Mouse (Mus musculus) lung, postnatal 0 days (tissue): ENCODE data around the gene Oprl1. TPM values are rescaled to one million over a fixed set of nuclear protein-coding genes. Genes with fewer than 3 reads are reported as not detected.

ENCODE experiments used
- ATAC-seq: fragments of 200-750 bp; cut with Nextera tagmentation; 2 replicates; pipeline ENCODE4 v1.8.0; 2017; ENCODE audit warnings: moderate library complexity
- DNase-seq: peaks from one replicate; pipeline ENCODE4 v3.0.0-alpha.2; 2016; ENCODE audit warnings: low spot score
- H3K27ac ChIP-seq: fragments of 300-500 bp; sonication (generic); 2 replicates; pipeline ENCODE4 v1.5.1; 2014; ENCODE audit warnings: antibody characterized with exemption, mild to moderate bottlenecking, low read length, mixed read lengths
- H3K27me3 ChIP-seq: fragments of 300-500 bp; sonication (generic); replicated peaks from 2 replicates; pipeline ENCODE4 v1.6.1; 2014; ENCODE audit warnings: low read length, mixed read lengths; ENCODE audit not compliant: insufficient read depth
- H3K36me3 ChIP-seq: fragments of 300-500 bp; sonication (generic); 2 replicates; pipeline ENCODE4 v1.6.1; 2014; ENCODE audit warnings: low read length, mixed read lengths; ENCODE audit not compliant: insufficient read depth
- H3K4me1 ChIP-seq: fragments of 300-500 bp; sonication (generic); 2 replicates; pipeline ENCODE4 v1.6.1; 2014; ENCODE audit warnings: antibody characterized with exemption, low read depth, low read length, mixed read lengths; ENCODE audit not compliant: insufficient read depth
- H3K4me2 ChIP-seq: fragments of 300-500 bp; sonication (generic); replicated peaks from 2 replicates; pipeline ENCODE4 v1.6.1; 2014; ENCODE audit warnings: low read depth, mild to moderate bottlenecking, low read length, moderate library complexity, mixed read lengths
- H3K4me3 ChIP-seq: fragments of 300-500 bp; sonication (generic); 2 replicates; pipeline ENCODE4 v1.5.1; 2014; ENCODE audit warnings: low read depth, low read length
- H3K9ac ChIP-seq: fragments of 300-500 bp; sonication (generic); replicated peaks from 2 replicates; pipeline ENCODE4 v1.6.1; 2014; ENCODE audit warnings: low read depth, mild to moderate bottlenecking
- H3K9me3 ChIP-seq: fragments of 300-500 bp; sonication (generic); 2 replicates; pipeline ENCODE4 v1.6.1; 2016; ENCODE audit warnings: low read length, mixed read lengths
- CTCF ChIP-seq: IDR thresholded peaks from 2 replicates; pipeline ENCODE4 v1.5.1; 2016; ENCODE audit warnings: antibody characterized with exemption, mild to moderate bottlenecking
- EP300 ChIP-seq: IDR thresholded peaks from 2 replicates; pipeline ENCODE4 v1.6.1; 2016; ENCODE audit warnings: antibody characterized with exemption, mild to moderate bottlenecking, control low read depth
- WGBS: fragments of 180-500 bp; shearing (Covaris S2); extraction: QIAGEN DNeasy Blood & Tissue Kit; methylation state at CpG from one replicate; pipeline ENCODE4 v1.1.7; 2014; 5-methylcytosine and 5-hydroxymethylcytosine counted together
- polyA plus RNA-seq: library from polyadenylated mRNA; unstranded; fragments of >200 nt; fragmentation: Nextera tagmentation; extraction: Ambion mirVana; gene quantifications from 2 replicates; pipeline ENCODE4 v1.2.1, GENCODE M21; 2015

Oprl1 gene
- polyA plus RNA-seq, 1 experiment from 2014 or later: 0.20 TPM

DNA sequence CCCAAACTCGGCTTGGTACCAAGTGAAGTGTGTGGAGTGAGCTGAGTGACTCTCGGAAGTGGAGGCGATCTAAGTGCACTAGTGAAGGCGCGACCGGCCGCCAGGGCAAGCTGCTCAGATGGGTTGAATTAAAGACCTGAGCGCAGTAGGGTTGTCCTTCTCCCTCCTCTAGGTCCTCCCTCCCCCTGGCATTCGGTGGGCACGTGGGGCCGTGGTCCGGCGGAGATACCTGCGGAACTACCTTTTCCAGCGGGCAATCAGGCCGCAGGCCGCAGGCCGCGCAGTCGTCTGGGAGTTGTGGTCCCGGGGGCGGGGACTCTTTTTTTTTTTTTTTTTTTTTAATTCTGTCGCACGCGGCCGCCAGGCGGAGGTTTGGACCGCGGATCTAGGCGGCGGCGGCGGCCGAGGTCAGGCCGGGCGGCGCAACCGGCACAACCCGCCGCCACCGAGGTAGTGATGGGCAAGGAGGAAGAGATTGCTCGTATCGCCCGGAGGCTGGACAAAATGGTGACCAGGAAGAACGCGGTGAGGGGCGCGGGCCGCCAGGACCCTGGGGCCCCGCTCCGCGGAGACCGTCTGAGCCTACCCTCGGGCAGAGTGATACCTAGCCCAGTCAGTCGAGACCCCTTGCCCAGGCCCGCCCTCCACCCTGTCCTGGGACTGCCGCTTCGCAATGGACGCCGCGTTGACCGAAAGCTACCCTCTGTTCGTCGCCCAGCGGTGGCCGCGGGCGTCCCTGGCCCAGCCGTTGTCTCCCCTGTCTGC, 34.7 kb upstream of the Oprl1 start, which contains the start of gene Tcea2:
TSS of gene Tcea2 (plus strand) at position 360 of the 765 bp plus-strand sequence.
- under 1% methylated on average over 53 of the region's 69 CpGs for WGBS
- ATAC-seq: peak; percentile 48

DNA sequence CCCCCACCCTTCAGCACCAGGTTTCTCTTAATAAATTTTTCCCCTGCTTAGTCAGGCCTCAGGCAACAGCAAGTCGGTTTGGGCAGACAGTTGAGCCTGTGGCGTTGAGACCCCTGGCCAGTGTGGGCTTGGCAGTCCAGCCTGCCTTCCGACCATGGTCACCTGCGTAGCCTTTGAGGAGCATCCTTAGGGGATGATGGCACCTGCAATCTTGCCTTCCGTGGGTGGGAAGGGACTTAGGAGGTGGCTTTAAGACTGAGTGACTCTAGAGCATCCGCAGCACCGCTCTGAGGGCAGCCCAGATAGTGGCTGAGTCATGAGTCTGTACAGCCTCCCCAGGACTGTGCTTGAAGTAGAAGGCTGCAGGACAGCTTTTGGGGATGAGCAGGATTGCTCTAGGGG, 34.1 kb upstream of the Oprl1 start:
- Histone ChIP-seq H3K9ac (peak overlapping the region; percentile 63), H3K27me3 (no peaks in the 10 kb centered on the region), H3K27ac (no peak overlapping the region), H3K9me3 (no peaks in the 10 kb centered on the region), H3K4me2 (peak overlapping the region; percentile 98), H3K36me3 (no peaks in the 10 kb centered on the region), H3K4me1 (no peaks in the 10 kb centered on the region; the same call in 1 of the 2 replicates), H3K4me3 (peak overlapping the region; percentile 59)
- ATAC-seq (no peak), DNase-seq (no peak)
- TF ChIP-seq EP300 (no peak), CTCF (no peak)
- 14% methylated on average over 7 of the region's 7 CpGs for WGBS

More for the DNA sequence above, 34.7 kb upstream of the Oprl1 start, which contains the start of gene Tcea2:
- peak; percentile 82 for DNase-seq
- TF ChIP-seq CTCF (peak; percentile 36), EP300 (no peak)
- Histone ChIP-seq H3K9me3 (no peaks in the 10 kb centered on the region), H3K4me1 (peaks cover 5% of the 10 kb centered on the region; the same call in 1 of the 2 replicates), H3K9ac (peak within 1 kb of the TSS; percentile 63), H3K4me2 (peak within 1 kb of the TSS; percentile 98), H3K27ac (no peak within 1 kb of the TSS), H3K27me3 (no peaks in the 10 kb centered on the region), H3K36me3 (no peaks in the 10 kb centered on the region), H3K4me3 (peak within 1 kb of the TSS; percentile 59)

DNA sequence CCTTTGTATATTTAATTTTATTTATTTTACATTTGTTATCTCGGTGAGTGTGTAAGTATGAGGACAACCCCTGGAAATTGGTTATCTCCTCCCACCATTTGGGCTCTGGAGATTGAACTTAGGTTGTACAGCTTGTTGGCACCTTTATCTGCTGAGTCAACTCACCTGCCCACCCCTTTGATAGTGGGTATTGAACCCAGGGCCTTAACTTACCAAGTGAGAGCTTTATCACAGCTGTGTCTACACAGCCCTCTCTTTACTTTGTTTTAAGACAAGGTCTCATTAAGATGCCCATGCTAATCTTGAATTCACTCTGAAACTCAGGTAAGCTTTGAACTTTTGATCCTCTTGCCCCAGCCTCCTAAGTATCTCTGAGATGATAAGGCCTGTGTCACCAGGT, 32.8 kb upstream of the Oprl1 start:
- no peak for DNase-seq
- no peak overlapping the region for H3K4me2 ChIP-seq
- H3K9ac ChIP-seq: no peak overlapping the region
- H3K4me3 ChIP-seq: no peak overlapping the region
- no peaks in the 10 kb centered on the region for H3K9me3 ChIP-seq
- ATAC-seq: no peak
- no peak for TF ChIP-seq CTCF
- TF ChIP-seq EP300: no peak
- no peaks in the 10 kb centered on the region for H3K36me3 ChIP-seq
- H3K27me3 ChIP-seq: no peaks in the 10 kb centered on the region
- WGBS: 54% methylated on average over 1 of the region's 1 CpGs
- H3K27ac ChIP-seq: no peak overlapping the region
- no peaks in the 10 kb centered on the region; the same call in 1 of the 2 replicates for H3K4me1 ChIP-seq

DNA sequence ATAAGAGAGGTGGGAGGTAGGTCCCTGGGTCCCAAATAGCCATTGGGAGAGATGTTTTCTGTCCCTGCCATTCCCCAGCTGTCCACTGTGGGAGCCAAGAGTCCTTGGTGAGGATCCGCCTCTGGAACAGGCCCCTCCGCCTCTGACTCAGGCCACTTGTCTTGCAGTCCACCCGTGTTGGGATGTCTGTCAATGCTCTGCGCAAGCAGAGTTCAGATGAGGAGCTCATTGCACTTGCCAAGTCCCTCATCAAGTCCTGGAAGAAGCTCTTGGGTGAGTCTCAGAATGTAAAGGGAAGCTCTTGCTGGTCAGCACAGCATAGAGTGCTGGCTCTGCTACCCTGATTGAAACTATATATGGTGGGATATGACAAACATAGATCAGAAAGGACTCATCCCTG, 31.4 kb upstream of the Oprl1 start:
- no peaks in the 10 kb centered on the region for H3K27me3 ChIP-seq

DNA sequence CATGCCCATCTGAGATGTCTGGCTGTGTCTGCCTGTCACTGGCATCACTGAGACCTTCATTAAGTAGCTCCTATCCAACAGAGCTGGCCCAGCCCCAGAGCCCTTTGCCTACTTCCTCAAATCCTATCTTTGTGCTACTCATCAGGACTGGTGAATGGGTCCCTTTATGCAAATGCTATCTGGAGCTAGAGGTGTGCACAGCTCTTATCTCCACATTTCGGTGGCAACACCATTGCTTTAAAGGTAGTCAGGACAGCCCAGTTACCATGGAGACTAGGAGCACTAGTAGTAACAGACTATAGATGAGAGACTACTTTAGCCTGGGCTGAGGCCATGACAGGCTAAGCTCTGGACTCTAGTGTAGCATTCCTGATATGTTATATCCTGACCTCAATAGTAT, 30.1 kb upstream of the Oprl1 start:
- DNase-seq: no peak
- Histone ChIP-seq H3K4me3 (no peak overlapping the region), H3K27ac (no peak overlapping the region), H3K36me3 (peaks cover 14% of the 10 kb centered on the region; the same call in 1 of the 2 replicates), H3K4me1 (no peaks in the 10 kb centered on the region; the same call in 1 of the 2 replicates), H3K4me2 (no peak overlapping the region), H3K27me3 (no peaks in the 10 kb centered on the region), H3K9ac (no peak overlapping the region), H3K9me3 (no peaks in the 10 kb centered on the region)
- ATAC-seq: no peak
- WGBS: 55% methylated on average over 1 of the region's 1 CpGs
- no peak for TF ChIP-seq EP300
- no peak for TF ChIP-seq CTCF

More for the DNA sequence above, 31.4 kb upstream of the Oprl1 start:
- 59% methylated on average over 4 of the region's 4 CpGs for WGBS
- TF ChIP-seq EP300 (no peak), CTCF (0 out of 2 replicates have a peak, but pooled peaks have one; percentile 7)
- DNase-seq (no peak), ATAC-seq (no peak)
- Histone ChIP-seq H3K4me2 (no peak overlapping the region), H3K27ac (no peak overlapping the region), H3K9me3 (no peaks in the 10 kb centered on the region), H3K4me3 (no peak overlapping the region), H3K4me1 (no peaks in the 10 kb centered on the region; the same call in 1 of the 2 replicates), H3K36me3 (peaks cover 8% of the 10 kb centered on the region; the same call in 1 of the 2 replicates), H3K9ac (no peak overlapping the region)

DNA sequence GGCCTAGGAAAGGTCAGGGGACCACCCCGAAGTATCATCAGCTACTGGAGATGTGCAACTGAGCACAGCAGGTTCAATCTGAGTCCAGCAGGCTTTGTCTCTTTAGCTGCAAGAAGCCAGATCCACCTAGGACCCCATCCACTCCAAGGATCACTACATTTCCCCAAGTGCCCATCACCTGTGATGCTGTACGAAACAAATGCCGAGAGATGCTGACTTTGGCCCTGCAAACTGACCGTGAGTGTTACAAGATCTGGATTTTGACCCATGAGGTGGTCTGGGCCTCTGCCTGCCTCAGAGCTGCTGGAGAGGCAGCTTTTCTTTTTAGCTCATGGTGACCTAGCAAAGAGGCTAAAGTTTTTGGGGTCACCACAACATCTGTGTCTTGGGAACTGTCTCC, 29.1 kb upstream of the Oprl1 start:
- no peak overlapping the region for H3K4me3 ChIP-seq
- H3K9ac ChIP-seq: no peak overlapping the region
- no peaks in the 10 kb centered on the region for H3K9me3 ChIP-seq
- H3K27ac ChIP-seq: no peak overlapping the region
- H3K27me3 ChIP-seq: no peaks in the 10 kb centered on the region
- peaks cover 14% of the 10 kb centered on the region; the same call in 1 of the 2 replicates for H3K36me3 ChIP-seq
- no peak for ATAC-seq
- no peak for TF ChIP-seq EP300
- no peak for TF ChIP-seq CTCF
- 88% methylated on average over 4 of the region's 4 CpGs for whole genome bisulfite sequencing
- H3K4me2 ChIP-seq: no peak overlapping the region
- H3K4me1 ChIP-seq: no peaks in the 10 kb centered on the region; the same call in 1 of the 2 replicates
- no peak for DNase-seq
